Comparison of ENCODE assay signal across 9 mouse cellular contexts in the genomic region with DNA sequence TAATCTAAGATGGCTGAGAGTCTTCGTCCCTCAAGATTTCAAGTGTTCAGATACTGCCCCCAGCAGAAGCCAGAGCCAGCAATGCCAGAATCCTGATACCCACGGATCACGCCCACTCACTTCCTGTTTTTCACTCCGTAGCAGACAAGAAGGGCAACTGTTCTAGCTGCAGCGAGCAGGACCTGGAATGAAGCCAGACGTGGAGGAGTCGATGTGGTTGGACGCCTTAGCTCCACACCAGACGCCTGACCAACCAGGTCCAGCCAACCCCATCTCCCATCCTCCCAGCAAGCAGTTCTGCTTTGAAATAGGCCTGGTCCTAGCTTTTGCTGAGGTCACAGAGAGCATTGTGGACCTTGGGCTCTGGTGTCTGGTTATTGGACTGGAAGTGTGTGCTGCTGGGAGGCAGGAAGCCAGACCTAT. TPM values are rescaled to one million over a fixed set of nuclear protein-coding genes. Genes with fewer than 3 reads are reported as not detected.
DNase-seq lines count a peak whose midpoint lies in the region; ATAC-seq and TF ChIP-seq lines count a peak whose summit lies in the region.
"Had no signal": no experiment of that assay in that cellular context is flagged by ENCODE, and none has a peak within 500 bp of the region (broad histone marks: within the 10 kb centered on the region; RNA-seq: fewer than 3 reads in every experiment).

No protein-coding gene starts in this region.

- WGBS in bone marrow, adult 2 months = under 1% methylated on average over 9 of the region's 9 CpGs
- WGBS in heart, embryonic 16.5 days = 22% methylated on average over 9 of the region's 9 CpGs
- 25% methylated on average over 9 of the region's 9 CpGs for WGBS in lung, embryonic 15.5 days

- peak; percentile 71 for DNase-seq in G1E (ENCODE audit: low spot score)
- DNase-seq in layer of hippocampus, adult 18-20 months (ENCODE audit: low spot score in 2 of 2) = peak; percentile 45 to 80
- DNase-seq in splenic B cell, adult 2 months (ENCODE audit: low read depth, low spot score) = peak; percentile 82
- no peak for DNase-seq in urinary bladder, adult 2 months (ENCODE audit: low spot score)
- DNase-seq in retina, postnatal 1 day = no peak

- H3K36me3 ChIP-seq in G1E (replicated peaks) = no peaks in the 10 kb centered on the region
- no peaks in the 10 kb centered on the region; the same call in 1 of the 2 replicates for H3K36me3 ChIP-seq in heart, embryonic 16.5 days (ENCODE audit: control insufficient read depth, insufficient read depth)
- H3K36me3 ChIP-seq in lung, embryonic 15.5 days = no peaks in the 10 kb centered on the region
- H3K36me3 ChIP-seq in splenic B cell, adult 2 months (ENCODE audit: control insufficient read depth, insufficient read depth, low read length, poor library complexity, severe bottlenecking) = no peaks in the 10 kb centered on the region

- peaks cover 21% of the 10 kb centered on the region for H3K4me1 ChIP-seq in G1E (ENCODE audit: insufficient read depth, low read depth, low read length)
- H3K4me1 ChIP-seq in bone marrow, adult 2 months (ENCODE audit: control insufficient read depth, insufficient read depth, low read length) = peaks cover 7% of the 10 kb centered on the region; the same call in 1 of the 2 replicates
- peaks cover 2% of the 10 kb centered on the region; the same call in 1 of the 2 replicates for H3K4me1 ChIP-seq in heart, embryonic 16.5 days (ENCODE audit: control insufficient read depth, insufficient read depth, low read length)
- peaks cover 4% of the 10 kb centered on the region; the same call in 1 of the 2 replicates for H3K4me1 ChIP-seq in lung, embryonic 15.5 days

- ATAC-seq in G1E (ENCODE audit: extremely low read depth, insufficient number of reproducible peaks, low FRiP score, poor library complexity, severe bottlenecking) = peak; percentile 85
- peak; percentile 83 for ATAC-seq in heart, embryonic 16.5 days (replicated peaks; ENCODE audit: extremely low read depth, insufficient read depth, low FRiP score)
- ATAC-seq in lung, embryonic 15.5 days (ENCODE audit: borderline replicate concordance, extremely low read depth, low FRiP score, low TSS enrichment) = peak; percentile 87

- no peak overlapping the region for H3K9ac ChIP-seq in heart, embryonic 16.5 days (ENCODE audit: low read length)
- no peak overlapping the region for H3K9ac ChIP-seq in lung, embryonic 15.5 days

- peak overlapping the region; percentile 65; the same call in 1 of the 2 replicates for H3K4me3 ChIP-seq in G1E (ENCODE audit: low read depth, low read length)
- H3K4me3 ChIP-seq in bone marrow, adult 2 months (replicated peaks; ENCODE audit: control insufficient read depth, low read depth, low read length) = peak overlapping the region; percentile 10
- H3K4me3 ChIP-seq in heart, embryonic 16.5 days (ENCODE audit: low read length) = no peak overlapping the region
- H3K4me3 ChIP-seq in lung, embryonic 15.5 days = no peak overlapping the region
- H3K4me3 ChIP-seq: myocyte had no signal

- peak overlapping the region; percentile 49 for H3K27ac ChIP-seq in bone marrow, adult 2 months (ENCODE audit: control insufficient read depth, insufficient read depth, low read depth, low read length, poor library complexity)
- H3K27ac ChIP-seq in heart, embryonic 16.5 days (ENCODE audit: low read length) = peak overlapping the region; percentile 68
- H3K27ac ChIP-seq in lung, embryonic 15.5 days = peak overlapping the region; percentile 58

- H3K9me3 ChIP-seq in G1E (replicated peaks) = peaks cover 8% of the 10 kb centered on the region; the same call in 1 of the 2 replicates
- peaks cover 11% of the 10 kb centered on the region for H3K9me3 ChIP-seq in heart, embryonic 16.5 days (replicated peaks; ENCODE audit: control insufficient read depth, low read length)
- no peaks in the 10 kb centered on the region; the same call in 1 of the 2 replicates for H3K9me3 ChIP-seq in lung, embryonic 15.5 days

- no peak for TF ChIP-seq POLR2A in bone marrow, adult 2 months (IDR thresholded peaks at IDR 0.05; ENCODE audit: borderline replicate concordance, control insufficient read depth, low read depth, low read length)

- no peaks in the 10 kb centered on the region for H3K27me3 ChIP-seq in G1E (ENCODE audit: insufficient read depth, low read length)
- no peaks in the 10 kb centered on the region for H3K27me3 ChIP-seq in heart, embryonic 16.5 days (ENCODE audit: control insufficient read depth, insufficient read depth, low read length)
- H3K27me3 ChIP-seq in lung, embryonic 15.5 days = no peaks in the 10 kb centered on the region
- no peaks in the 10 kb centered on the region for H3K27me3 ChIP-seq in splenic B cell, adult 2 months (ENCODE audit: control insufficient read depth, insufficient read depth, low read length, poor library complexity, severe bottlenecking)

- TF ChIP-seq CTCF in G1E (IDR thresholded peaks at IDR 0.05; ENCODE audit: low read depth, low read length) = no peak
- TF ChIP-seq CTCF in bone marrow, adult 2 months (IDR thresholded peaks at IDR 0.05; ENCODE audit: control insufficient read depth, insufficient read depth, low read length) = no peak

- H3K4me2 ChIP-seq in heart, embryonic 16.5 days (ENCODE audit: low read depth, low read length) = no peak overlapping the region
- no peak overlapping the region for H3K4me2 ChIP-seq in lung, embryonic 15.5 days

RNA-seq across cellular contexts. Expression of a gene that starts 33.9 kb away (rescaled TPM):
- total RNA-seq in G1E (2014; fragmentation: Nextera tagmentation) (not detected in 2 replicates), G1E (2017) (0.16 TPM in 1 of 2 replicates, not detected in the other)
- not detected in 2 replicates for polyA plus RNA-seq in G1E (2012)
- polyA plus RNA-seq in bone marrow, adult 2 months (2011; ENCODE audit: insufficient read depth, insufficient read length, low replicate concordance, missing spikeins) = not detected in 2 replicates
- polyA plus RNA-seq in heart, embryonic 16.5 days (2015; fragmentation: Nextera tagmentation; extraction: Ambion mirVana) = not detected in 2 replicates
- total RNA-seq in layer of hippocampus, adult 18-20 months (2021) = not detected
- 0.42 TPM in 1 of 2 replicates, not detected in the other for polyA plus RNA-seq in lung, embryonic 15.5 days (2015; fragmentation: Nextera tagmentation; extraction: Ambion mirVana)
- polyA plus RNA-seq in urinary bladder, adult 2 months (2012; rRNA removed) = not detected in 2 replicates
- polyA plus RNA-seq: myocyte had no signal

RNA-seq across cellular contexts. Expression of a gene that starts 56.7 kb away (rescaled TPM):
- 192 and 235 TPM in 2 replicates for total RNA-seq in G1E (2014; fragmentation: Nextera tagmentation)
- 22.9 and 34.6 TPM in 2 replicates for total RNA-seq in G1E (2017)
- 22.0 and 24.2 TPM in 2 replicates for polyA plus RNA-seq in G1E (2012)
- 39.2 and 53.1 TPM in 2 replicates for polyA plus RNA-seq in bone marrow, adult 2 months (2011; ENCODE audit: insufficient read depth, insufficient read length, low replicate concordance, missing spikeins)
- 27.9 and 31.4 TPM in 2 replicates for polyA plus RNA-seq in heart, embryonic 16.5 days (2015; fragmentation: Nextera tagmentation; extraction: Ambion mirVana)
- total RNA-seq in layer of hippocampus, adult 18-20 months (2021) = 100 to 1,000 TPM; 103 to 122 TPM
- 36.8 and 44.9 TPM in 2 replicates for polyA plus RNA-seq in lung, embryonic 15.5 days (2015; fragmentation: Nextera tagmentation; extraction: Ambion mirVana)
- polyA plus RNA-seq in urinary bladder, adult 2 months (2012; rRNA removed) = 20.5 and 31.6 TPM in 2 replicates

Comparison
In these comparisons a context has a peak if more than half of its experiments do, and no peak if none do; other contexts are left out.
1. DNase-seq: peak in G1E (single experiment), layer of hippocampus, adult 18-20 months (2 of 2) and splenic B cell, adult 2 months (single experiment); none in urinary bladder, adult 2 months (single experiment) and retina, postnatal 1 day (single experiment).
2. H3K4me3 ChIP-seq: peak in G1E (single experiment) and bone marrow, adult 2 months (single experiment); none in heart, embryonic 16.5 days (single experiment) and lung, embryonic 15.5 days (single experiment).
3. Peak in every context shown above with its lines, with median percentiles within 50 percentile points of each other: ATAC-seq and H3K27ac ChIP-seq.